Mouse (Mus musculus) heart, postnatal 4 days (tissue): ENCODE results near the gene Slc22a23. TPM values are rescaled to one million over a fixed set of nuclear protein-coding genes. Genes with fewer than 3 reads are reported as not detected.

Experiments used
- DNase-seq: peaks from one replicate; pipeline ENCODE4 v3.0.0; 2021
- total RNA-seq, 2 experiments: library from RNA; stranded (reverse); gene quantifications; 2 replicates each; pipeline ENCODE4 v1.2.3; 2021

The Slc22a23 gene
- total RNA-seq, 2 experiments from 2014 or later, result 8.2 to 10.6 TPM

GRCm38 (mm10) chr13:34228905-34229304, 116.1 kb downstream of the Slc22a23 start:
- DNase-seq, result no peak

GRCm38 (mm10) chr13:34227720-34228661, 117.0 kb downstream of the Slc22a23 start:
- no peak for DNase-seq

- DNase-seq, result no peak
Measured at GRCm38 (mm10) chr13:34226940-34227339, 118.0 kb downstream of the Slc22a23 start.

GRCm38 (mm10) chr13:34222985-34223384, 122.0 kb downstream of the Slc22a23 start:
- peak; percentile 65 for DNase-seq

- no peak for DNase-seq
Measured at GRCm38 (mm10) chr13:34219728-34220127, 125.3 kb downstream of the Slc22a23 start.

GRCm38 (mm10) chr13:34218776-34219175, 126.2 kb downstream of the Slc22a23 start:
- DNase-seq, result no peak

- DNase-seq, result no peak
Measured at GRCm38 (mm10) chr13:34214855-34215254, 130.1 kb downstream of the Slc22a23 start.

- no peak for DNase-seq
Measured at GRCm38 (mm10) chr13:34212735-34213212, 132.2 kb downstream of the Slc22a23 start.

GRCm38 (mm10) chr13:34211261-34211775, 133.7 kb downstream of the Slc22a23 start:
- DNase-seq, result no peak

- no peak for DNase-seq
Measured at GRCm38 (mm10) chr13:34207714-34208470, 137.1 kb downstream of the Slc22a23 start.

GRCm38 (mm10) chr13:34205216-34205615, 139.8 kb downstream of the Slc22a23 start:
- DNase-seq, result no peak

- no peak for DNase-seq
Measured at GRCm38 (mm10) chr13:34195676-34196075, 149.3 kb downstream of the Slc22a23 start.

- no peak for DNase-seq
Measured at GRCm38 (mm10) chr13:34193384-34193783, 151.6 kb downstream of the Slc22a23 start.

GRCm38 (mm10) chr13:34192414-34193191, 152.4 kb downstream of the Slc22a23 start:
- DNase-seq, result peak; percentile 29

- peak; percentile 74 for DNase-seq
Measured at GRCm38 (mm10) chr13:34187571-34187970, 157.4 kb downstream of the Slc22a23 start.

GRCm38 (mm10) chr13:34185371-34185770, 159.6 kb downstream of the Slc22a23 start:
- no peak for DNase-seq

GRCm38 (mm10) chr13:34181624-34182023, 163.4 kb downstream of the Slc22a23 start:
- no peak for DNase-seq

GRCm38 (mm10) chr13:34174025-34174424, 171.0 kb downstream of the Slc22a23 start:
- no peak for DNase-seq

- DNase-seq, result no peak
Measured at GRCm38 (mm10) chr13:34163304-34163975, 181.5 kb downstream of the Slc22a23 start.

GRCm38 (mm10) chr13:34162491-34163303, 182.3 kb downstream of the Slc22a23 start, which contains the start of gene Psmg4:
Gene Psmg4 (plus strand): TSS chr13:34162964.
- DNase-seq, result peak; percentile 95
